Mouse (Mus musculus) liver, embryonic 15.5 days (tissue): Measurements from ENCODE around the gene Crot. TPM values are rescaled to one million over a fixed set of nuclear protein-coding genes. Genes with fewer than 3 reads are reported as not detected.
A peak's percentile ranks its signal among the peaks of the same experiment; 100 is the strongest.
"Not testable (repeated sequence)": the region's sequence is repeated elsewhere in the genome, so short reads cannot be mapped to it uniquely, and the experiment has no call there.

Source experiments
- ATAC-seq: fragments of 200-750 bp; cut with Nextera tagmentation; 2 replicates; pipeline ENCODE4 v1.8.0; 2017; ENCODE audit warnings: moderate number of reproducible peaks, mild to moderate bottlenecking, moderate library complexity; ENCODE audit not compliant: insufficient read depth
- H3K27ac ChIP-seq: fragments of 300-500 bp; sonication (generic); replicated peaks from 2 replicates; pipeline ENCODE4 v1.5.1; 2015; ENCODE audit warnings: mild to moderate bottlenecking, inconsistent platforms
- H3K27me3 ChIP-seq: fragments of 300-500 bp; sonication (generic); 2 replicates; pipeline ENCODE4 v1.6.1; 2015; ENCODE audit warnings: mild to moderate bottlenecking, inconsistent platforms
- H3K36me3 ChIP-seq: fragments of 300-500 bp; sonication (generic); replicated peaks from 2 replicates; pipeline ENCODE4 v1.6.1; 2015; ENCODE audit warnings: moderate library complexity, mild to moderate bottlenecking, inconsistent platforms
- H3K4me1 ChIP-seq: fragments of 300-500 bp; sonication (generic); replicated peaks from 2 replicates; pipeline ENCODE4 v1.6.1; 2015; ENCODE audit warnings: inconsistent platforms
- H3K4me2 ChIP-seq: fragments of 300-500 bp; sonication (generic); 2 replicates; pipeline ENCODE4 v1.6.1; 2015; ENCODE audit warnings: moderate library complexity, mild to moderate bottlenecking, inconsistent platforms
- H3K4me3 ChIP-seq: fragments of 300-500 bp; sonication (generic); replicated peaks from 2 replicates; pipeline ENCODE4 v1.5.1; 2015; ENCODE audit warnings: mild to moderate bottlenecking, inconsistent platforms
- H3K9ac ChIP-seq: fragments of 300-500 bp; sonication (generic); 2 replicates; pipeline ENCODE4 v1.6.1; 2015; ENCODE audit warnings: moderate library complexity, mild to moderate bottlenecking, inconsistent platforms
- H3K9me3 ChIP-seq: fragments of 300-500 bp; sonication (generic); replicated peaks from 2 replicates; pipeline ENCODE4 v1.6.1; 2016; ENCODE audit warnings: inconsistent platforms
- WGBS: fragments of 180-500 bp; shearing (Covaris S2); methylation state at CpG from one replicate; pipeline ENCODE4 v1.1.7; 2015; ENCODE audit warnings: mixed read lengths; ENCODE audit not compliant: insufficient replicate concordance; 5-methylcytosine and 5-hydroxymethylcytosine counted together
- polyA plus RNA-seq: library from polyadenylated mRNA; unstranded; fragments of >200 nt; fragmentation: Nextera tagmentation; extraction: Ambion mirVana; gene quantifications from 2 replicates; pipeline ENCODE4 v1.2.1, GENCODE M21; 2015

The Crot gene
- polyA plus RNA-seq, 1 experiment from 2014 or later: 58.1 TPM

GRCm38 (mm10) chr5:8947423-8948110 is 49.6 kb downstream of the Crot start:
- ATAC-seq: no peak
- Histone ChIP-seq H3K27me3 (no peaks in the 10 kb centered on the region), H3K27ac (peak overlapping the region; percentile 48; the same call in 1 of the 2 replicates), H3K9ac (no peak overlapping the region), H3K36me3 (peaks cover 71% of the 10 kb centered on the region), H3K4me2 (no peak overlapping the region), H3K4me1 (no peaks in the 10 kb centered on the region), H3K4me3 (no peak overlapping the region), H3K9me3 (no peaks in the 10 kb centered on the region)
- WGBS: 72% methylated on average over 4 of the region's 4 CpGs

- no peaks in the 10 kb centered on the region for H3K27me3 ChIP-seq
- ATAC-seq: no peak
- H3K9ac ChIP-seq: no peak overlapping the region
- H3K36me3 ChIP-seq: peaks cover 70% of the 10 kb centered on the region
- H3K4me1 ChIP-seq: no peaks in the 10 kb centered on the region
- no peak overlapping the region for H3K4me2 ChIP-seq
- WGBS: 61% methylated on average over 3 of the region's 3 CpGs
- no peaks in the 10 kb centered on the region for H3K9me3 ChIP-seq
- no peak overlapping the region for H3K4me3 ChIP-seq
- no peak overlapping the region for H3K27ac ChIP-seq
Measured at GRCm38 (mm10) chr5:8943836-8944235, 53.3 kb downstream of the Crot start.

GRCm38 (mm10) chr5:8941266-8941665 is 55.9 kb downstream of the Crot start:
- H3K4me3 ChIP-seq, H3K9me3 ChIP-seq, ATAC-seq, H3K9ac ChIP-seq, H3K27ac ChIP-seq, H3K4me2 ChIP-seq, H3K4me1 ChIP-seq, H3K27me3 ChIP-seq: not testable (repeated sequence)
- peaks cover 78% of the 10 kb centered on the region for H3K36me3 ChIP-seq
- no CpG with 5 or more reads among the region's 1 CpGs for WGBS

DNA sequence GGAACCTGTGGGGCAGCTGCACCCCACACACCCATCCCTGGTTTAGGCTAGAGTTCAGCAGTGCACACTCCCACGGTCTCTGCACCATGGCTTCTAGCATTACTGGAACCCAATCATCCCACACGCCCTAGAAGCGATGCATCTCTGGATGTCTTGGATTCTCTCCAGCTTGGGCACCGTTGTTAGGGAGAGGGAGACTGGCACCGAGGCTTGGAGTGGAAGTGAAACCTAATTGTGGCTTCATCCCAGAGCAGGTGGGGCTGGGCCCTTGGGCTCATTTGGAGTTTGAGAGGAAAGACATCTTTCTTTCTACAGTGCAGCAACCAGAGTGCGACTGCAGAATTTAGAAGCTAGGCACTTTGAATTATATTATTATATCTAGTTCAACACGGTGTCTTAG is 59.2 kb downstream of the Crot start:
- WGBS: 84% methylated on average over 7 of the region's 7 CpGs
- ATAC-seq: no peak
- peaks cover 89% of the 10 kb centered on the region for H3K36me3 ChIP-seq

DNA sequence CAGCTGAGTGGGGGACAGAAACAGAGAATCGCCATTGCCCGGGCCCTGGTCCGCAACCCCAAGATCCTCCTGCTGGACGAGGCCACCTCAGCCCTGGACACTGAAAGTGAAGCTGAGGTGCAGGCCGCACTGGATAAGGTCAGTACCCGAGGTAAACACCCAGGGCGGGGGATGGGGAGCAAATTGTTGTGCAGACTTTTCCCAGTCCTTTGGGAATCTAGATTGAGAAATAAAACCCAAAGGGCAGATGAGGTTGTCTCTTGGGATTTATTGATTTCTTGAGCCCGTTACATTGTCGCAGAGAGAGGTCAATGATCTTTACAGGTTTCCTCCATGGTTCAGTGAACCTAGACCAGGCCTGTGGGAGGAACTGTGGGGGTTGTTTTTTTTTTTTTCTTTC is 68.7 kb downstream of the Crot start:
- Histone ChIP-seq H3K4me2 (no peak overlapping the region), H3K36me3 (peaks cover 81% of the 10 kb centered on the region), H3K4me1 (no peaks in the 10 kb centered on the region), H3K27me3 (no peaks in the 10 kb centered on the region), H3K9ac (no peak overlapping the region), H3K27ac (no peak overlapping the region), H3K9me3 (no peaks in the 10 kb centered on the region), H3K4me3 (no peak overlapping the region)
- 75% methylated on average over 9 of the region's 9 CpGs for WGBS
- ATAC-seq: peak; percentile 56; the same call in 1 of the 2 replicates

More for the DNA sequence above, 59.2 kb downstream of the Crot start:
- Histone ChIP-seq H3K4me1 (no peaks in the 10 kb centered on the region), H3K9ac (no peak overlapping the region), H3K4me3 (no peak overlapping the region), H3K9me3 (no peaks in the 10 kb centered on the region), H3K27me3 (no peaks in the 10 kb centered on the region), H3K4me2 (no peak overlapping the region), H3K27ac (no peak overlapping the region)

GRCm38 (mm10) chr5:8917069-8917468 is 80.1 kb downstream of the Crot start:
- Histone ChIP-seq H3K4me3 (no peak overlapping the region), H3K9ac (no peak overlapping the region), H3K27me3 (no peaks in the 10 kb centered on the region), H3K4me2 (no peak overlapping the region), H3K27ac (no peak overlapping the region), H3K4me1 (no peaks in the 10 kb centered on the region), H3K36me3 (peaks cover 75% of the 10 kb centered on the region), H3K9me3 (no peaks in the 10 kb centered on the region)
- 25% methylated on average over 6 of the region's 6 CpGs for WGBS
- ATAC-seq: no peak

DNA sequence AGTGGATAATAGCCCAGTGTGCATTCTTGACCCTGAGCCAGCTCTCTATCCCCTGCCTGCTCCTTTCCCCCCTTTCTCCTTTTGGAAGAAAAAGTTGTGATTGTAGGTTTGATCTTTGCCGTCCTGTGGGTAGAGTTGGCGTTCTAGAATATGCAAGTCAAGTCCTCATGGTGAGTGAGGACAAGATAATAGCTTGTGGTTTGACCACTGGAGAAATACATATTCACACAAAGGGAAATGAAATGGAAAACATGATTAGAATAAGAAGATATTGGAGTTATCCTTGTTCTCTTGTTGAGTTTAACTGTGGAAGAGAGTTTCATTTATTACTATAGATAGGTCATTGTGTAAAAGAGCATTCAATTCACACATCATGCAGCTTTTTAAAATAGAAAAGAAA is 80.7 kb downstream of the Crot start:
- no peak overlapping the region for H3K4me3 ChIP-seq
- H3K4me2 ChIP-seq: no peak overlapping the region
- no peak for ATAC-seq
- no peak overlapping the region for H3K27ac ChIP-seq
- H3K4me1 ChIP-seq: no peaks in the 10 kb centered on the region
- H3K27me3 ChIP-seq: no peaks in the 10 kb centered on the region
- 37% methylated on average over 2 of the region's 2 CpGs for WGBS
- no peak overlapping the region for H3K9ac ChIP-seq
- H3K36me3 ChIP-seq: peaks cover 76% of the 10 kb centered on the region
- H3K9me3 ChIP-seq: no peaks in the 10 kb centered on the region

Other genes with a start within 250 kb of the Crot start
- 0.40 and 0.43 TPM in 2 replicates for gene Abcb1b, start 199.2 kb downstream of the Crot start, polyA plus RNA-seq
- 28.7 and 32.8 TPM in 2 replicates for gene Abcb4, start 103.6 kb downstream of the Crot start, polyA plus RNA-seq
- gene Tmem243, start 103.3 kb upstream of the Crot start, polyA plus RNA-seq: 10.6 and 10.9 TPM in 2 replicates
- 9.1 and 9.9 TPM in 2 replicates for gene Dmtf1, start 164.5 kb upstream of the Crot start, polyA plus RNA-seq